ENCODE assay signal across 9 mouse cellular contexts in genomic region chr9:111213501-111213900, GRCm38 (mm10). TPM values are rescaled to one million over a fixed set of nuclear protein-coding genes. Genes with fewer than 3 reads are reported as not detected.
DNase-seq lines count a peak whose midpoint lies in the region; ATAC-seq and TF ChIP-seq lines count a peak whose summit lies in the region.
"Had no signal": no experiment of that assay in that cellular context is flagged by ENCODE, and none has a peak within 500 bp of the region (broad histone marks: within the 10 kb centered on the region; RNA-seq: fewer than 3 reads in every experiment).

No protein-coding gene starts in this region.

- 0 out of 2 replicates have a peak, but pooled peaks cover 6% of the 10 kb centered on the region for H3K36me3 ChIP-seq in lung, postnatal 0 days (ENCODE audit: insufficient read depth, low read length)

- no peak overlapping the region for H3K9ac ChIP-seq in lung, postnatal 0 days (replicated peaks; ENCODE audit: low read depth)

- H3K4me1 ChIP-seq in lung, postnatal 0 days (ENCODE audit: insufficient read depth, low read depth, low read length), result no peaks in the 10 kb centered on the region

- no peak overlapping the region for H3K4me3 ChIP-seq in lung, postnatal 0 days (ENCODE audit: low read depth, low read length)

- TF ChIP-seq EP300 in lung, postnatal 0 days (IDR thresholded peaks at IDR 0.05), result no peak

- 52% methylated on average over 6 of the region's 6 CpGs for WGBS in lung, postnatal 0 days

- H3K27ac ChIP-seq in lung, postnatal 0 days (ENCODE audit: low read length), result no peak overlapping the region

- H3K27me3 ChIP-seq in lung, postnatal 0 days (replicated peaks; ENCODE audit: insufficient read depth, low read length), result no peaks in the 10 kb centered on the region

- no peak for TF ChIP-seq CTCF in lung, postnatal 0 days (IDR thresholded peaks at IDR 0.05)

- no peaks in the 10 kb centered on the region for H3K9me3 ChIP-seq in lung, postnatal 0 days (ENCODE audit: low read length)

- H3K4me2 ChIP-seq in lung, postnatal 0 days (replicated peaks; ENCODE audit: low read depth, low read length), result no peak overlapping the region

- no peak for ATAC-seq in lung, postnatal 0 days
- ATAC-seq in common myeloid progenitor, adult 5-6 weeks (replicated peaks; ENCODE audit: low read depth, poor library complexity, severe bottlenecking), result peak; percentile 78
- no peak for ATAC-seq in monocyte, adult 5-6 weeks (replicated peaks; ENCODE audit: insufficient number of reproducible peaks, low FRiP score, low TSS enrichment, poor library complexity, severe bottlenecking)

- peak; percentile 8 to 21 for DNase-seq in lung, adult 18-20 months
- DNase-seq in lung, postnatal 0 days (ENCODE audit: low spot score), result no peak
- DNase-seq in kidney, postnatal 36 days, result peak; percentile 35 to 41
- DNase-seq in natural killer cell, adult 2 months (ENCODE audit: low spot score in 2 of 2), result peak; percentile 15 to 36
- DNase-seq in right cerebral cortex, postnatal 36 days (ENCODE audit: low spot score in 2 of 2), result no peak
- DNase-seq in adipocyte (ENCODE audit: low spot score), result no peak
- DNase-seq: cerebellum, postnatal 10 days had no signal

RNA-seq across cellular contexts. Expression of gene Mlh1, which starts 58.1 kb away (rescaled TPM):
- polyA plus RNA-seq in lung, postnatal 0 days (2015; fragmentation: Nextera tagmentation; extraction: Ambion mirVana), result 13.1 and 14.2 TPM in 2 replicates
- total RNA-seq in common myeloid progenitor, adult 5-6 weeks (2017), result 46.5 and 49.7 TPM in 2 replicates
- 19.3 to 59.3 TPM (median 34.8 TPM) in 3 replicates for total RNA-seq in monocyte, adult 5-6 weeks (2017)

RNA-seq across cellular contexts. Expression of gene Epm2aip1, which starts 58.2 kb away (rescaled TPM):
- polyA plus RNA-seq in lung, postnatal 0 days (2015; fragmentation: Nextera tagmentation; extraction: Ambion mirVana), result 10.5 and 11.4 TPM in 2 replicates
- total RNA-seq in common myeloid progenitor, adult 5-6 weeks (2017), result 22.5 and 33.7 TPM in 2 replicates
- total RNA-seq in monocyte, adult 5-6 weeks (2017), result 12.3 to 26.9 TPM (median 13.0 TPM) in 3 replicates

Comparison
In these comparisons a context has a peak if more than half of its experiments do, and no peak if none do; other contexts are left out.
1. DNase-seq: peak in lung, adult 18-20 months (2 of 2), kidney, postnatal 36 days (2 of 2) and natural killer cell, adult 2 months (2 of 2); none in lung, postnatal 0 days (single experiment), right cerebral cortex, postnatal 36 days (0 of 2) and adipocyte (single experiment).